In the genomic region with DNA sequence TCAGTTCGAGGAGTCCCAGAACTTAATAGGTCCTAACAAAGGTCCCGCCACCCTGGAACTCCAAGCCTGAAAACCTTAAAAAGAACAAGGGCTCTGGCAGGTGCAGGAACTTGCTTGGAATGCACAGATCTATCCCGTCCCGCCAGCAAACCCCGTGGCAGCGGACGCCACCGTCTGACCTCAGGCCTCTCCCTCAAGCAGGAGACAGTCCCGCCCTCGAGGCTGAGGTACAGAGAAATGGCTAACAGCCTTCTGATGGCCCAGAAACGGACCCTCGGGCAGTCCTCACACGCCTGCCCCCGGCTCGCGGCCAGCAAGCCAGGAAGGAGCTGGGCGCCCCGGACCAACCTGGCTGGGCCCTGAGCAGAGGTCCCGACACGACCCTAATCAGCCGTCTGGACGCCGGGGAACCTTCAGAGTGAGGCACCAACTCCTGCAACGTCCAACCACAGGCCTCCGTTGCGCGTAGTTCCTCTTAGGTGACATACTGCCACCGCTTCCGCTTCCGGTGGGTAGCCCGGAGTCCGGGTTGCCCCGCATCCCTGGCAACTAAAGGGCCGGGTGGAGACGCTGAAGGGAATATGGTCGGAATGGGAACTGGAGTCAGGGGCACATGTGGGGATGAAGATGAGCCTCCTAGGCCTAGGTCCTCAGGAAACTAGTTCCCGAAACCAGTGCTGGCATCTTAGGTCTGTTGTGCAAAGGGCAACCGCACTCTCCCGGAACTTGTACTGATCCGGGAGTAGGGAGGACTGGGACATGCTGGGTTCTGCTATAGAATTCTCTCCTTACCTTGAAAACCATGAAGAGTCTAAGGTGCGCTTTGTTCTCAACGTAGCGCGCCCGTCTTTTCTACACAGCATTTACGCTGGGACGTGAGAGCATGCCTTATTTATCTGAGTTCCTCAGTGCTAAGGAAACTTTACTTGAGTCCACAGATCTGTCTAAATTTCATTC, we compare ENCODE assay signal across 8 mouse cellular contexts. TPM values are rescaled to one million over a fixed set of nuclear protein-coding genes. Genes with fewer than 3 reads are reported as not detected.
DNase-seq lines count a peak whose midpoint lies in the region; ATAC-seq and TF ChIP-seq lines count a peak whose summit lies in the region.

A gene (minus strand): TSS at position 473 of the 957 bp plus-strand sequence.

- peak; percentile 38; the same call in 1 of the 2 replicates for TF ChIP-seq EP300 in lung, postnatal 0 days (IDR thresholded peaks at IDR 0.05)

- WGBS in hindbrain, embryonic 10.5 days, result 5% methylated on average over 47 of the region's 47 CpGs
- 2% methylated on average over 47 of the region's 47 CpGs for WGBS in lung, postnatal 0 days

- TF ChIP-seq CTCF in lung, postnatal 0 days (IDR thresholded peaks at IDR 0.05), result no peak

- peak within 1 kb of the TSS; percentile 90 for H3K4me3 ChIP-seq in hindbrain, embryonic 10.5 days
- peak within 1 kb of the TSS; percentile 74 for H3K4me3 ChIP-seq in lung, postnatal 0 days (ENCODE audit: low read depth, low read length)

- ATAC-seq in frontal cortex, adult (ENCODE audit: low TSS enrichment), result peak; percentile 100
- peak; percentile 100 for ATAC-seq in lung, postnatal 0 days

- H3K36me3 ChIP-seq in hindbrain, embryonic 10.5 days, result peaks cover 31% of the 10 kb centered on the region
- H3K36me3 ChIP-seq in lung, postnatal 0 days (ENCODE audit: insufficient read depth, low read length), result peaks cover 17% of the 10 kb centered on the region

- H3K4me1 ChIP-seq in hindbrain, embryonic 10.5 days (replicated peaks), result peaks cover 18% of the 10 kb centered on the region
- H3K4me1 ChIP-seq in lung, postnatal 0 days (ENCODE audit: insufficient read depth, low read depth, low read length), result peaks cover 8% of the 10 kb centered on the region; the same call in 1 of the 2 replicates

- peak within 1 kb of the TSS; percentile 88 for H3K9ac ChIP-seq in lung, postnatal 0 days (replicated peaks; ENCODE audit: low read depth)

- peak within 1 kb of the TSS; percentile 80 for H3K4me2 ChIP-seq in lung, postnatal 0 days (replicated peaks; ENCODE audit: low read depth, low read length)

- H3K9me3 ChIP-seq in hindbrain, embryonic 10.5 days, result 0 out of 2 replicates have a peak, but pooled peaks cover 3% of the 10 kb centered on the region
- no peaks in the 10 kb centered on the region for H3K9me3 ChIP-seq in lung, postnatal 0 days (ENCODE audit: low read length)

- DNase-seq in MN1 (ENCODE audit: low spot score), result peak; percentile 97
- DNase-seq in cerebellum, adult 9-10 months, result peak; percentile 92
- DNase-seq in hindbrain, embryonic 10.5 days (ENCODE audit: low spot score), result peak; percentile 95
- peak; percentile 91 for DNase-seq in layer of hippocampus, adult 9-11 months
- peak; percentile 96 for DNase-seq in lung, postnatal 0 days (ENCODE audit: low spot score)
- DNase-seq in ovary, postnatal 14 days (ENCODE audit: low spot score), result peak; percentile 93
- DNase-seq in thymus, postnatal 14 days, result peak; percentile 91

- no peaks in the 10 kb centered on the region for H3K27me3 ChIP-seq in hindbrain, embryonic 10.5 days (ENCODE audit: insufficient read depth, poor library complexity, severe bottlenecking)
- H3K27me3 ChIP-seq in lung, postnatal 0 days (replicated peaks; ENCODE audit: insufficient read depth, low read length), result no peaks in the 10 kb centered on the region

- peak within 1 kb of the TSS; percentile 91 for H3K27ac ChIP-seq in hindbrain, embryonic 10.5 days
- H3K27ac ChIP-seq in lung, postnatal 0 days (ENCODE audit: low read length), result peak within 1 kb of the TSS; percentile 62

RNA-seq across cellular contexts. Expression of the gene that starts here (rescaled TPM):
- polyA plus RNA-seq in hindbrain, embryonic 10.5 days (2016; fragmentation: Nextera tagmentation; extraction: Ambion mirVana), result 57.5 and 58.7 TPM in 2 replicates
- 46.1 and 59.9 TPM in 2 replicates for polyA plus RNA-seq in lung, postnatal 0 days (2015; fragmentation: Nextera tagmentation; extraction: Ambion mirVana)

Comparison
In these comparisons a context has a peak if more than half of its experiments do, and no peak if none do; other contexts are left out.
1. Peak in every context shown above with its lines: DNase-seq, ATAC-seq, H3K4me3 ChIP-seq and H3K27ac ChIP-seq.